Mouse (Mus musculus) midbrain, embryonic 12.5 days (tissue): ENCODE measurements around the gene Tgfb2. TPM values are rescaled to one million over a fixed set of nuclear protein-coding genes. Genes with fewer than 3 reads are reported as not detected.

ENCODE experiments used
- ATAC-seq: fragments of 200-750 bp; cut with Nextera tagmentation; 2 replicates; pipeline ENCODE4 v1.8.0; 2017; ENCODE audit warnings: low read depth, moderate TSS enrichment, moderate library complexity; ENCODE audit not compliant: low FRiP score
- H3K27ac ChIP-seq: fragments of 300-500 bp; sonication (generic); replicated peaks from 2 replicates; pipeline ENCODE4 v1.5.1; 2016; ENCODE audit warnings: mild to moderate bottlenecking
- H3K27me3 ChIP-seq: fragments of 300-500 bp; sonication (generic); 2 replicates; pipeline ENCODE4 v1.6.1; 2016; ENCODE audit warnings: mild to moderate bottlenecking
- H3K36me3 ChIP-seq: fragments of 300-500 bp; sonication (generic); 2 replicates; pipeline ENCODE4 v1.6.1; 2016
- H3K4me1 ChIP-seq: fragments of 300-500 bp; sonication (generic); 2 replicates; pipeline ENCODE4 v1.6.1; 2016
- H3K4me2 ChIP-seq: fragments of 300-500 bp; sonication (generic); replicated peaks from 2 replicates; pipeline ENCODE4 v1.6.1; 2016; ENCODE audit warnings: mild to moderate bottlenecking, moderate library complexity
- H3K4me3 ChIP-seq: fragments of 300-500 bp; sonication (generic); 2 replicates; pipeline ENCODE4 v1.5.1; 2016; ENCODE audit warnings: mild to moderate bottlenecking
- H3K9ac ChIP-seq: fragments of 300-500 bp; sonication (generic); replicated peaks from 2 replicates; pipeline ENCODE4 v1.6.1; 2016; ENCODE audit warnings: mild to moderate bottlenecking, moderate library complexity
- H3K9me3 ChIP-seq: fragments of 300-500 bp; sonication (generic); 2 replicates; pipeline ENCODE4 v1.6.1; 2016; ENCODE audit warnings: mild to moderate bottlenecking
- WGBS: fragments of 180-500 bp; shearing (Covaris S2); methylation state at CpG from one replicate; pipeline ENCODE4 v1.1.7; 2016; 5-methylcytosine and 5-hydroxymethylcytosine counted together
- polyA plus RNA-seq: library from polyadenylated mRNA; unstranded; fragments of >200 nt; fragmentation: Nextera tagmentation; extraction: Ambion mirVana; gene quantifications from 2 replicates; pipeline ENCODE4 v1.2.1, GENCODE M21; 2016

Tgfb2 gene
- polyA plus RNA-seq, 1 experiment from 2014 or later = 16.5 TPM

DNA sequence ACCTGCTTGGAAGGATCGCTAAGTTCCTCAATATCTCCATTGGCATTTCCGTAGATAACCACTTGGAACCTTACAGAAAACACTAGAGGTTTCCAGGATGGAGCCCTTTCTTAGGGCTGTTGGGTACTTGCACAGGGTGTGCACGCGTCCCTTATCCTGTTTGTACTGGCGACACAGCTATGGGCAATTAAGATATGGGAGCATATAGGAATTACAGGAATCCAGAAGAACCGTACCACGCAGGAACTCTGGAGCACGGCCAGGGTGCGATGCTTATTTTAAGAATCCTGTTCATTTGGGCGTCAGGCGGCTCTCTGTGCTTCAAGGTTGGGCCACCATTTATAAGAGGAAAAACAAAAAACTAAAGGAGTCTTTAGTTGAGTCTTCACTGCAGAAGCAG lies 42.4 kb downstream of the Tgfb2 start:
- Histone ChIP-seq H3K36me3 (no peaks in the 10 kb centered on the region), H3K4me1 (no peaks in the 10 kb centered on the region; the same call in 1 of the 2 replicates), H3K9ac (no peak overlapping the region), H3K4me2 (no peak overlapping the region), H3K27ac (no peak overlapping the region), H3K4me3 (no peak overlapping the region), H3K9me3 (no peaks in the 10 kb centered on the region), H3K27me3 (no peaks in the 10 kb centered on the region)
- no peak for ATAC-seq
- 91% methylated on average over 11 of the region's 11 CpGs for WGBS

- Histone ChIP-seq H3K27me3 (no peaks in the 10 kb centered on the region), H3K36me3 (no peaks in the 10 kb centered on the region), H3K4me3 (no peak overlapping the region), H3K27ac (no peak overlapping the region), H3K4me1 (no peaks in the 10 kb centered on the region; the same call in 1 of the 2 replicates), H3K9ac (no peak overlapping the region), H3K4me2 (no peak overlapping the region), H3K9me3 (no peaks in the 10 kb centered on the region)
- ATAC-seq = no peak
- WGBS = 93% methylated on average over 10 of the region's 10 CpGs
Observed at GRCm38 (mm10) chr1:186662996-186663395, 42.8 kb downstream of the Tgfb2 start.

DNA sequence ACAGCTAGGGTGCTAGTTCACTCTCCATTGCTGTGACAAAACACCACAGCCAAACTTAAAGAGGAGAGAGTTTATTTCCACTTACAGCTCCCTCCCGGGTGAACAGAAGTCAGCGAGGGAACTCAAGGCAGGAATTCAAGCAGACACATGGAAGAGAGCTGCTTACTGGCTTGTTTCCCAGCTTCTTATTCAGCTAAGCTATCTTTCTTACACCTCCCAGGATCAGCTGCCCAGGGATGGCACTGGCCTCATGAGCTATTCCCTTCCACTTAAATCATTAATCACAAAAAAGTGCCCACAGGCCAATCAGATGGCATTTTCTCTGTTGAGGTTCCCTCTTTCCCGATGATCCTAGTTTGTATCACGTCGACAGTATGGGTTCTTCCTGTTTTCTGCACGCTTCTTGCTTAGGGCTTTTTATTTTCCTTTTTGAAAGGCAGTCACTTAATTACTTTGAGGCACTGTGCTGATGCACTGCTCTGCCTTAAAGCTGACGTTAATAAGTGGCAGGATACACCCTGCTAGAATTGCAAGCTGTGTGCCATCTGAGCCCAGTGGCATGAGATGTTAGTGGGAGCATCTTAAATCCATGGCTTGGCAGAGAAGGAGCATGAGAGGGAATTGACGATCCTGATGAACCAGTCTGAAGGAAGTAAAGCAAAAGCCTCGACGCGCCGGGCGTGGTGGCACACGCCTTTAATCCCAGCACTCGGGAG lies 44.4 kb downstream of the Tgfb2 start:
- 91% methylated on average over 15 of the region's 15 CpGs for WGBS
- no peak overlapping the region for H3K27ac ChIP-seq
- no peaks in the 10 kb centered on the region for H3K27me3 ChIP-seq
- H3K36me3 ChIP-seq = no peaks in the 10 kb centered on the region
- no peak overlapping the region for H3K9ac ChIP-seq
- ATAC-seq = no peak
- H3K4me1 ChIP-seq = no peaks in the 10 kb centered on the region; the same call in 1 of the 2 replicates
- no peak overlapping the region for H3K4me2 ChIP-seq
- H3K4me3 ChIP-seq = no peak overlapping the region
- H3K9me3 ChIP-seq = no peaks in the 10 kb centered on the region

GRCm38 (mm10) chr1:186658783-186659182 lies 47.0 kb downstream of the Tgfb2 start:
- Histone ChIP-seq H3K9ac (no peak overlapping the region), H3K36me3 (no peaks in the 10 kb centered on the region), H3K27me3 (no peaks in the 10 kb centered on the region), H3K27ac (no peak overlapping the region), H3K9me3 (no peaks in the 10 kb centered on the region), H3K4me3 (no peak overlapping the region), H3K4me1 (no peaks in the 10 kb centered on the region; the same call in 1 of the 2 replicates), H3K4me2 (no peak overlapping the region)
- ATAC-seq = no peak
- 86% methylated on average over 11 of the region's 11 CpGs for WGBS

- Histone ChIP-seq H3K4me3 (no peak overlapping the region), H3K4me2 (no peak overlapping the region), H3K9me3 (no peaks in the 10 kb centered on the region), H3K27ac (no peak overlapping the region), H3K27me3 (no peaks in the 10 kb centered on the region), H3K4me1 (no peaks in the 10 kb centered on the region; the same call in 1 of the 2 replicates), H3K9ac (no peak overlapping the region), H3K36me3 (no peaks in the 10 kb centered on the region)
- ATAC-seq = no peak
- WGBS = 91% methylated on average over 16 of the region's 16 CpGs
Observed at GRCm38 (mm10) chr1:186657559-186658219, 48.1 kb downstream of the Tgfb2 start.

- 88% methylated on average over 5 of the region's 5 CpGs for WGBS
- no peak for ATAC-seq
- H3K4me3 ChIP-seq = no peak overlapping the region
Observed at GRCm38 (mm10) chr1:186656732-186657329, 49.0 kb downstream of the Tgfb2 start.

GRCm38 (mm10) chr1:186656201-186656600 lies 49.6 kb downstream of the Tgfb2 start:
- Histone ChIP-seq H3K27me3 (no peaks in the 10 kb centered on the region), H3K4me3 (no peak overlapping the region), H3K9me3 (no peaks in the 10 kb centered on the region), H3K9ac (no peak overlapping the region), H3K36me3 (no peaks in the 10 kb centered on the region), H3K27ac (no peak overlapping the region), H3K4me2 (no peak overlapping the region), H3K4me1 (no peaks in the 10 kb centered on the region; the same call in 1 of the 2 replicates)
- no peak for ATAC-seq
- 70% methylated on average over 1 of the region's 1 CpGs for WGBS

More at GRCm38 (mm10) chr1:186656732-186657329, 49.0 kb downstream of the Tgfb2 start:
- Histone ChIP-seq H3K36me3 (no peaks in the 10 kb centered on the region), H3K27ac (no peak overlapping the region), H3K4me1 (no peaks in the 10 kb centered on the region; the same call in 1 of the 2 replicates), H3K9me3 (no peaks in the 10 kb centered on the region), H3K4me2 (no peak overlapping the region), H3K27me3 (no peaks in the 10 kb centered on the region), H3K9ac (no peak overlapping the region)

GRCm38 (mm10) chr1:186655096-186655495 lies 50.7 kb downstream of the Tgfb2 start:
- 61% methylated on average over 4 of the region's 4 CpGs for WGBS
- H3K4me1 ChIP-seq = no peaks in the 10 kb centered on the region; the same call in 1 of the 2 replicates
- H3K27me3 ChIP-seq = no peaks in the 10 kb centered on the region
- no peaks in the 10 kb centered on the region for H3K36me3 ChIP-seq
- H3K27ac ChIP-seq = no peak overlapping the region
- ATAC-seq = no peak
- H3K4me2 ChIP-seq = no peak overlapping the region
- H3K9me3 ChIP-seq = no peaks in the 10 kb centered on the region
- no peak overlapping the region for H3K4me3 ChIP-seq
- no peak overlapping the region for H3K9ac ChIP-seq

DNA sequence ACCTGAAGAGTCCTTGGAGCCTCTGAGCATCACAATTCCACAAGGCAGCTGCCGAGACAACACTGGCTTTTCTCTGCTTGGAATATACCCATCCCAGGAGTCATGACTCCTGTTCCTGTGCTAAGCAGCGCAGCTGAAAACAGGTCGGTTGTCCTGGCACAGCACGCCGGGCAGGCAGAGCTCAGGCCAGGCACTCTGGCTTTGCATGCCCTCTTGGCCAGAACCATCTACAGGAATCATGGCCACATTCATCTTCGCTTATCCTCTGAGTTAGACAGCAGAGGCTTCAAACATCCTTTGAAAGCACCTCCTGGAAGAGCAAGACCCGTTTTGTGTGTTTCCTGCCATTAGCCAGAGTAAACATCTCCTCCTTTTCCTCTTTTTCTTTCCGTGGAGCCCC lies 53.6 kb downstream of the Tgfb2 start:
- 79% methylated on average over 8 of the region's 8 CpGs for WGBS
- no peaks in the 10 kb centered on the region for H3K4me1 ChIP-seq
- no peak for ATAC-seq

DNA sequence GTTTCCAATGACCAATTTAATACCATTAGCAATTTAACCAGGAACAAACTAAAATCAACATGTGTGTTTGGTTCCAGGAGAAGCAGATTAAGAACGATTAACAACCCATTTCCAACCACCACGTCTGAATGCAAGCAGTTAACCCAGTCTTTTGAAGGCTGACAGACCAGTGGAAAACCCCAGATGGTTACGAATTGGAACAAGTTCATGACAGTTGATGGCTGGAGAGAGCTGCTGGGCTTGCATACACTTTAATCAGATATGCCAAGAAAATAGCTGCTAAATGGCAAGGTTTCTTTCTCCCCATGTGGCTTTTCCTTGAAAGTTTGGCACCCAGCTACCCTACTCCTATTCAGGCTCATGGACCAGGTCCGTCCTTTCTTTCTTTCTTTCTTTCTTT lies 55.8 kb downstream of the Tgfb2 start:
- Histone ChIP-seq H3K4me1 (no peaks in the 10 kb centered on the region), H3K9me3 (peaks cover 6% of the 10 kb centered on the region; the same call in 1 of the 2 replicates), H3K9ac (no peak overlapping the region), H3K4me3 (no peak overlapping the region), H3K36me3 (no peaks in the 10 kb centered on the region), H3K27ac (no peak overlapping the region), H3K27me3 (no peaks in the 10 kb centered on the region), H3K4me2 (no peak overlapping the region)
- no peak for ATAC-seq
- WGBS = 76% methylated on average over 4 of the region's 4 CpGs

More for the DNA sequence above, 53.6 kb downstream of the Tgfb2 start:
- H3K9ac ChIP-seq = no peak overlapping the region
- no peak overlapping the region for H3K27ac ChIP-seq
- no peaks in the 10 kb centered on the region for H3K27me3 ChIP-seq
- no peaks in the 10 kb centered on the region for H3K36me3 ChIP-seq
- no peak overlapping the region for H3K4me2 ChIP-seq
- H3K9me3 ChIP-seq = peaks cover 6% of the 10 kb centered on the region; the same call in 1 of the 2 replicates
- H3K4me3 ChIP-seq = no peak overlapping the region

- Histone ChIP-seq H3K9me3 (no peaks in the 10 kb centered on the region), H3K4me1 (peaks cover 8% of the 10 kb centered on the region; the same call in 1 of the 2 replicates), H3K4me2 (no peak overlapping the region), H3K27ac (no peak overlapping the region), H3K9ac (no peak overlapping the region), H3K27me3 (no peaks in the 10 kb centered on the region), H3K36me3 (no peaks in the 10 kb centered on the region), H3K4me3 (no peak overlapping the region)
- ATAC-seq = no peak
- WGBS = 80% methylated on average over 12 of the region's 12 CpGs
Observed at GRCm38 (mm10) chr1:186637304-186638213, 68.2 kb downstream of the Tgfb2 start.
